Mouse (Mus musculus): ENCODE data around the gene Map10.

DNA sequence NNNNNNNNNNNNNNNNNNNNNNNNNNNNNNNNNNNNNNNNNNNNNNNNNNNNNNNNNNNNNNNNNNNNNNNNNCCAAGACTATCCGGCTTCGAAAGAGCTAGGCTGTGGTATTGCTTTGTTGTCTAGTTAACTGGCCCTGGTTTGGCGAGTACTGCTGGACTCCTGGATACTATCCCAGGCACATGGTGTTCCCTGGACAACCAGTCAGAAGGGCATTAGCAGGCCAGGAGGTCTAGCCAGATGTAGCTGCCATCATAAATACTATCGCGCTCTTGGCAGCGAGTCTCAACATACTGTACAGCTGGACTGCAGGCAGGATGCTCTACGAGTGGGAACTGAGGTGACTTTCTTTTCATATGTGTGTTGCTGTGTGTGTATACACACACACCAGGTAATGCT lies 53.1 kb downstream of the Map10 start:
- TF ChIP-seq POLR2A (IDR thresholded peaks at IDR 0.05; ENCODE audit: control insufficient read depth, extremely low read depth, insufficient read depth, low read length, poor library complexity) (no peak), CTCF (IDR thresholded peaks at IDR 0.05; ENCODE audit: borderline replicate concordance, control insufficient read depth, extremely low read depth, insufficient read depth, low read length, poor library complexity) (no peak)

All from thymus, adult 2 months (tissue).